Mouse (Mus musculus) forebrain, embryonic 16.5 days (tissue): ENCODE measurements around the gene Insrr. TPM values are rescaled to one million over a fixed set of nuclear protein-coding genes. Genes with fewer than 3 reads are reported as not detected.

Source experiments
- ATAC-seq: fragments of 200-750 bp; cut with Nextera tagmentation; 2 replicates; pipeline ENCODE4 v1.8.0; 2017; ENCODE audit warnings: mild to moderate bottlenecking, moderate library complexity
- H3K27ac ChIP-seq: fragments of 300-500 bp; sonication (generic); 2 replicates; pipeline ENCODE4 v1.5.1; 2014; ENCODE audit warnings: low read length, control low read depth
- H3K27me3 ChIP-seq: fragments of 300-500 bp; sonication (generic); replicated peaks from 2 replicates; pipeline ENCODE4 v1.6.1; 2014; ENCODE audit warnings: low read length; ENCODE audit not compliant: control insufficient read depth, insufficient read depth
- H3K36me3 ChIP-seq: fragments of 300-500 bp; sonication (generic); 2 replicates; pipeline ENCODE4 v1.6.1; 2014; ENCODE audit not compliant: control insufficient read depth, insufficient read depth
- H3K4me1 ChIP-seq: fragments of 300-500 bp; sonication (generic); replicated peaks from 2 replicates; pipeline ENCODE4 v1.6.1; 2014; ENCODE audit warnings: low read length; ENCODE audit not compliant: control insufficient read depth, insufficient read depth
- H3K4me2 ChIP-seq: fragments of 300-500 bp; sonication (generic); 2 replicates; pipeline ENCODE4 v1.6.1; 2014; ENCODE audit warnings: mild to moderate bottlenecking, low read length, control low read depth
- H3K4me3 ChIP-seq: fragments of 300-500 bp; sonication (generic); replicated peaks from 2 replicates; pipeline ENCODE4 v1.5.1; 2014; ENCODE audit warnings: mild to moderate bottlenecking, low read length, control low read depth
- H3K9ac ChIP-seq: fragments of 300-500 bp; sonication (generic); replicated peaks from 2 replicates; pipeline ENCODE4 v1.6.1; 2014; ENCODE audit warnings: low read depth, low read length, control low read depth
- H3K9me3 ChIP-seq: fragments of 300-500 bp; sonication (generic); 2 replicates; pipeline ENCODE4 v1.6.1; 2016; ENCODE audit warnings: low read length; ENCODE audit not compliant: control insufficient read depth
- WGBS: fragments of 180-500 bp; shearing (Covaris S2); extraction: QIAGEN DNeasy Blood & Tissue Kit; methylation state at CpG from one replicate; pipeline ENCODE4 v1.1.7; 2014; 5-methylcytosine and 5-hydroxymethylcytosine counted together
- polyA plus RNA-seq: library from polyadenylated mRNA; unstranded; fragments of >200 nt; fragmentation: Nextera tagmentation; extraction: Ambion mirVana; gene quantifications from 2 replicates; pipeline ENCODE4 v1.2.1, GENCODE M21; 2015

Insrr gene
- polyA plus RNA-seq, 1 experiment from 2014 or later: 0.52 TPM

GRCm38 (mm10) chr3:87832109-87832859 lies 35.5 kb downstream of the Insrr start:
- WGBS: 85% methylated on average over 7 of the region's 7 CpGs
- no peak overlapping the region for H3K27ac ChIP-seq
- ATAC-seq: no peak

GRCm38 (mm10) chr3:87833482-87833881 lies 36.7 kb downstream of the Insrr start:
- Histone ChIP-seq H3K9ac (no peak overlapping the region), H3K4me3 (no peak overlapping the region), H3K4me2 (no peak overlapping the region), H3K9me3 (no peaks in the 10 kb centered on the region), H3K27me3 (no peaks in the 10 kb centered on the region), H3K36me3 (no peaks in the 10 kb centered on the region), H3K4me1 (no peaks in the 10 kb centered on the region), H3K27ac (no peak overlapping the region)
- WGBS: 68% methylated on average over 5 of the region's 5 CpGs
- ATAC-seq: no peak

More at GRCm38 (mm10) chr3:87832109-87832859, 35.5 kb downstream of the Insrr start:
- Histone ChIP-seq H3K9me3 (no peaks in the 10 kb centered on the region), H3K4me3 (no peak overlapping the region), H3K9ac (no peak overlapping the region), H3K27me3 (no peaks in the 10 kb centered on the region), H3K4me2 (no peak overlapping the region), H3K36me3 (no peaks in the 10 kb centered on the region), H3K4me1 (no peaks in the 10 kb centered on the region)

- Histone ChIP-seq H3K9ac (no peak overlapping the region), H3K27me3 (no peaks in the 10 kb centered on the region), H3K4me1 (no peaks in the 10 kb centered on the region), H3K4me3 (no peak overlapping the region), H3K9me3 (no peaks in the 10 kb centered on the region), H3K4me2 (no peak overlapping the region), H3K27ac (no peak overlapping the region), H3K36me3 (no peaks in the 10 kb centered on the region)
- ATAC-seq: no peak
- WGBS: 2% methylated on average over 4 of the region's 4 CpGs
Measured at GRCm38 (mm10) chr3:87838622-87839021, 41.9 kb downstream of the Insrr start.

- Histone ChIP-seq H3K9me3 (no peaks in the 10 kb centered on the region), H3K36me3 (no peaks in the 10 kb centered on the region), H3K4me3 (no peak overlapping the region), H3K9ac (no peak overlapping the region), H3K4me1 (no peaks in the 10 kb centered on the region), H3K27ac (no peak overlapping the region), H3K4me2 (no peak overlapping the region), H3K27me3 (no peaks in the 10 kb centered on the region)
- no peak for ATAC-seq
Measured at GRCm38 (mm10) chr3:87840858-87841257, 44.1 kb downstream of the Insrr start.

- Histone ChIP-seq H3K4me3 (no peak overlapping the region), H3K4me1 (no peaks in the 10 kb centered on the region), H3K27me3 (no peaks in the 10 kb centered on the region), H3K36me3 (no peaks in the 10 kb centered on the region), H3K9ac (no peak overlapping the region), H3K4me2 (no peak overlapping the region), H3K27ac (no peak overlapping the region), H3K9me3 (no peaks in the 10 kb centered on the region)
- no peak for ATAC-seq
- 90% methylated on average over 4 of the region's 4 CpGs for WGBS
Measured at GRCm38 (mm10) chr3:87844981-87845380, 48.2 kb downstream of the Insrr start.

GRCm38 (mm10) chr3:87846186-87846585 lies 49.4 kb downstream of the Insrr start:
- no peaks in the 10 kb centered on the region for H3K27me3 ChIP-seq
- no peaks in the 10 kb centered on the region for H3K9me3 ChIP-seq
- no peak overlapping the region for H3K9ac ChIP-seq
- H3K4me3 ChIP-seq: no peak overlapping the region
- WGBS: 70% methylated on average over 4 of the region's 4 CpGs
- H3K4me1 ChIP-seq: no peaks in the 10 kb centered on the region
- H3K27ac ChIP-seq: no peak overlapping the region
- H3K4me2 ChIP-seq: no peak overlapping the region
- H3K36me3 ChIP-seq: no peaks in the 10 kb centered on the region
- ATAC-seq: no peak

GRCm38 (mm10) chr3:87846650-87847110 lies 49.9 kb downstream of the Insrr start, which contains the start of gene Sh2d2a:
Sh2d2a (plus strand) TSS chr3:87846755.
- Histone ChIP-seq H3K4me2 (no peak within 1 kb of the TSS), H3K4me1 (no peaks in the 10 kb centered on the region), H3K27me3 (no peaks in the 10 kb centered on the region), H3K4me3 (no peak within 1 kb of the TSS), H3K27ac (no peak within 1 kb of the TSS), H3K9me3 (no peaks in the 10 kb centered on the region), H3K36me3 (no peaks in the 10 kb centered on the region), H3K9ac (no peak within 1 kb of the TSS)
- no peak for ATAC-seq
- 77% methylated on average over 7 of the region's 7 CpGs for WGBS

- Histone ChIP-seq H3K4me2 (no peak overlapping the region), H3K4me3 (no peak overlapping the region), H3K36me3 (no peaks in the 10 kb centered on the region), H3K4me1 (no peaks in the 10 kb centered on the region), H3K27me3 (no peaks in the 10 kb centered on the region), H3K9ac (no peak overlapping the region), H3K9me3 (no peaks in the 10 kb centered on the region), H3K27ac (no peak overlapping the region)
- WGBS: 82% methylated on average over 5 of the region's 5 CpGs
- no peak for ATAC-seq
Measured at GRCm38 (mm10) chr3:87847680-87848079, 50.9 kb downstream of the Insrr start.

- no peaks in the 10 kb centered on the region; the same call in 1 of the 2 replicates for H3K4me1 ChIP-seq
- no peak overlapping the region for H3K4me2 ChIP-seq
- H3K27ac ChIP-seq: no peak overlapping the region
- no peak overlapping the region for H3K4me3 ChIP-seq
- no peaks in the 10 kb centered on the region for H3K36me3 ChIP-seq
- ATAC-seq: no peak
- no peaks in the 10 kb centered on the region for H3K27me3 ChIP-seq
- WGBS: 85% methylated on average over 14 of the region's 14 CpGs
- no peak overlapping the region for H3K9ac ChIP-seq
- H3K9me3 ChIP-seq: no peaks in the 10 kb centered on the region
Measured at GRCm38 (mm10) chr3:87849117-87849516, 52.4 kb downstream of the Insrr start.
